Mouse (Mus musculus) ES-CJ7 (cell line): ENCODE results near the gene Thap12.

Source experiments
- DNase-seq: peaks from one replicate; pipeline ENCODE4 v3.0.0; 2011; ENCODE audit warnings: low read depth, low spot score

The Thap12 gene

DNA sequence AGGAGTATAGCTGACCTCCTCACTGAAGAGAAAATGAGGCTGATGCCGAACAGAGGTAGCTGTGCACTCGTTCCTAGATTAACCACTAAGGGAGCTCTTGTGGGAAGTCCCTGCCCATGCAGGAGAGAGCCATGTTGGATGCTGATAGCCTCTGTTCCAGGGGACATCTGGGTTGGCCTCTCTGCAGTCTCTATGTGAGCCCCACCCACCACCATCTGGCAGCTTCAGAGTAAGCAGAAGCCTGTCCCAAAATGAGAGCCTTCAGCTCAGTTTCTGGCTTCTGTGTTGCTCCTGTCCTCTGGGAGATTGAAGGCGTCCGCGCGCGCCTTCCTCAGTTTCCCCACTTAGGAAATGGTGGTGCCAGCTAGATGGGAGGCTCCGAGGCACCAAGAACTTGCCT, 53.7 kb downstream of the Thap12 start:
- no peak for DNase-seq

DNA sequence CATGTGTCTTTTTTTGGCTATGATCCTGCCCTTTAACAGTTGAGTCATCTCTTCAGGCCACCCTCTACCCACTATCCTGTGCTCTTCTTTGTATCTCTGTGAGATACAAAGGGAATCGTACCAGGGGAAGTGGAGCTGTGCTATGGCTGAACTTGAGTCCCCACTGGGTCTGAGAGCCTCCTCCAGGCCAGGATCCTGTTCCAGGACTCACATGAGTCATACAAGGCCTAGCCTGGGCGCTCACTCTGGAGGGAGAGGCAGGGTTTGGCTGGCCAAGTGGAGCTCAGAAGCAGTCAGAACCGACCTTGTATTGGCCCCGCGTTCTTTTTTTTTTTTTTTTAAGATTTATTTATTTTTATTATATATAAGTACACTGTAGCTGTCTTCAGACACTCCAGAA, 57.2 kb downstream of the Thap12 start:
- no peak for DNase-seq

DNA sequence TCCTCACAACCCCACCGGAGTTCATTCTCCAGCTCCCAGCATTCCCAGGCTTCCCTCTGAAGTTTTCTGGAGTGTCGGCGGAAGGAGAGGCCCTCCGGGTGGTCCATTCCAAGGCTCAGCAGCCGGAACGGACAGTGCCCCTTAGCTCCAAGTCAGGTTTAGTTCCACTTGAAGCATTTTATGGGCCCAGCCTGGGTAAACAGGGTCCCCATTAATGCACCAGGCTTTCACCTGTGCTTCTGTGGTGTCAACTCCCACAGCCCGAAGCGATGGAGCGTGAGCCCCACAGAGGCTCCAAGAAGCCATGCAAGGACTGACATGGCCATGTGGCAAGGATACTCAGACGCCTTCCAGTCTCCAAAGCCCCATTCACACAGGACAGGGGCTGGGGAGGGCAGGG, 61.0 kb downstream of the Thap12 start:
- DNase-seq, result no peak

DNA sequence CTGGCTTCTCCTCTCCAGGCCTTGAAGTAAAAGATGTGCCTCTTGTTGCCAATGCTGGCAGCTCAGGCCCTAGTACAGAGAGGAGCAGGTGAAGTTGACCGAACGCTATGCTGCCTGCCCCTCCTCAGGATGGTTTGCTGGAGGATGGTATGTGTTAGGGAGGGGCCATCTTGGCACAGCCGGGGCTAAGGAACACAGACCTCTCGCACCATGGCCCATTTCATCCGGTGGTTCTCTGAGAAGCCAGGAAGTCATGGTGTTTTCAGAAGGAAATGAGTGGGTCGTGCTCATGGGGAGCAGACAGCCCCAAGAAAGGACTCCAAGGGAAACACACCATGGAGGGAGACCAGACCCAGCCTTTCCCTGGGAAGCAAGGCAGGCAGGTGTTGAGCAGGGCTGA, 64.4 kb downstream of the Thap12 start:
- no peak for DNase-seq
